Mouse (Mus musculus): ENCODE data around the gene Pogz.
"Not testable (repeated sequence)": the region's sequence is repeated elsewhere in the genome, so short reads cannot be mapped to it uniquely, and the experiment has no call there.

- TF ChIP-seq CTCF (IDR thresholded peaks at IDR 0.05; ENCODE audit: low read depth) = peak; percentile 47
- not testable (repeated sequence) for TF ChIP-seq EP300 (IDR thresholded peaks at IDR 0.05; ENCODE audit: low read depth)
Observed at GRCm38 (mm10) chr3:94904759-94905158, 67.4 kb downstream of the Pogz start.

All from liver, embryonic 14.5 days (tissue).